In the genomic region with DNA sequence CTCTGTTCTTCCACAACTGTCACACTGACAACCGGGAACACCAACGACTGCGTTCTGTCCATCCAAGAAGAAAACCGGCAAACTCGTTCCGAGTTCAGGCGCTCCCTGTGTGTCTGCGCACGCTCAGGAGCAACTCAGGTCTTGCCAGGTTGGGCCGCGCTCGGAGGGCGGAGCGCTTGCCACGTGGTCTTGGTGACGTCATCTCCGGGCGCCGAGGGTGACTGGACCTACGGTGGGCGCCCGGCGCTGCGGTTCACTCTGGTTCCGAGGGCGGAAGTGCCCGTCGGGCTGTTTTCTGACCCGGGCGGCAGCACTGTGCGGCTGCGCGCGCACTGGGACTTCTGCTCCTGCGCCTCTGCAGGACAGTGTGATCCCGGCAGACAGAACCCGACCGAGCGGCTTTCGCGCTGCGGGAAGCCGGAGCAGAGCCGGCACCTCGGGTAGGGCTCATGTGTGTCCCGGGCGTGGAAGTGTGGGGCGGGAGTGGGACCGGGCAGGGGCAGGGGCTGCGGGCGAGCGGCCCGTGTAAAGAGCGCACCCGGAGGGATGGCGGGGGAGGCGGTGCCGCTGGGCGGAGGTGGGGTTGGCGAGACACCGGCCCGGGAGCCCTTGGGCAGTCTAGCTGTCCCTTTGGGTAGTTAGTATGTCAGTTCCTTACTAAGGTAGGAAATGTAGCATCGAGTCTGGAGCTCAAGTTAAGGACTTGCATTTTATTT, we compare ENCODE assay signal across 8 mouse cellular contexts. TPM values are rescaled to one million over a fixed set of nuclear protein-coding genes. Genes with fewer than 3 reads are reported as not detected.
DNase-seq lines count a peak whose midpoint lies in the region; ATAC-seq and TF ChIP-seq lines count a peak whose summit lies in the region.

A gene (plus strand): TSS at position 214 of the 716 bp plus-strand sequence.

- H3K4me3 ChIP-seq in E14TG2a.4 (replicated peaks; ENCODE audit: low read length): peak within 1 kb of the TSS; percentile 94
- peak within 1 kb of the TSS; percentile 88 for H3K4me3 ChIP-seq in forebrain, embryonic 12.5 days (replicated peaks)
- peak within 1 kb of the TSS; percentile 99 for H3K4me3 ChIP-seq in heart, postnatal 0 days (ENCODE audit: low read depth, low read length)
- H3K4me3 ChIP-seq in liver, embryonic 16.5 days (ENCODE audit: low read depth, low read length): peak within 1 kb of the TSS; percentile 97
- peak within 1 kb of the TSS; percentile 78 for H3K4me3 ChIP-seq in neural tube, embryonic 13.5 days
- peak within 1 kb of the TSS; percentile 94 for H3K4me3 ChIP-seq in testis, adult 2 months (ENCODE audit: control insufficient read depth, low read depth, low read length)

- TF ChIP-seq EP300 in heart, postnatal 0 days (IDR thresholded peaks at IDR 0.05; ENCODE audit: low read depth): no peak

- no peaks in the 10 kb centered on the region for H3K9me3 ChIP-seq in E14TG2a.4 (ENCODE audit: low read length)
- no peaks in the 10 kb centered on the region for H3K9me3 ChIP-seq in forebrain, embryonic 12.5 days
- no peaks in the 10 kb centered on the region for H3K9me3 ChIP-seq in heart, postnatal 0 days (replicated peaks; ENCODE audit: control insufficient read depth, low read length)
- no peaks in the 10 kb centered on the region for H3K9me3 ChIP-seq in liver, embryonic 16.5 days (replicated peaks; ENCODE audit: control insufficient read depth, low read length)
- H3K9me3 ChIP-seq in neural tube, embryonic 13.5 days: no peaks in the 10 kb centered on the region

- TF ChIP-seq POLR2A in testis, adult 2 months (IDR thresholded peaks at IDR 0.05; ENCODE audit: control insufficient read depth, low read depth, low read length): peak; percentile 95

- no peaks in the 10 kb centered on the region for H3K27me3 ChIP-seq in E14TG2a.4 (ENCODE audit: insufficient read depth, low read length)
- no peaks in the 10 kb centered on the region for H3K27me3 ChIP-seq in forebrain, embryonic 12.5 days
- H3K27me3 ChIP-seq in heart, postnatal 0 days (ENCODE audit: control insufficient read depth, insufficient read depth, low read length): no peaks in the 10 kb centered on the region
- H3K27me3 ChIP-seq in liver, embryonic 16.5 days (ENCODE audit: control insufficient read depth, insufficient read depth, low read depth, low read length): no peaks in the 10 kb centered on the region
- H3K27me3 ChIP-seq in neural tube, embryonic 13.5 days: no peaks in the 10 kb centered on the region
- H3K27me3 ChIP-seq in testis, adult 2 months (ENCODE audit: control insufficient read depth, insufficient read depth, low read length): no peaks in the 10 kb centered on the region

- no peak for TF ChIP-seq CTCF in E14TG2a.4 (conservative IDR thresholded peaks at IDR 0.05; ENCODE audit: low read length)
- TF ChIP-seq CTCF in heart, postnatal 0 days (IDR thresholded peaks at IDR 0.05; ENCODE audit: low read depth): peak; percentile 37
- no peak for TF ChIP-seq CTCF in testis, adult 2 months (IDR thresholded peaks at IDR 0.05; ENCODE audit: control insufficient read depth, insufficient read depth, insufficient replicate concordance, low read depth, low read length)

- H3K4me1 ChIP-seq in E14TG2a.4 (replicated peaks; ENCODE audit: low read depth, low read length): peaks cover 47% of the 10 kb centered on the region
- peaks cover 22% of the 10 kb centered on the region for H3K4me1 ChIP-seq in forebrain, embryonic 12.5 days
- peaks cover 12% of the 10 kb centered on the region; the same call in 1 of the 2 replicates for H3K4me1 ChIP-seq in heart, postnatal 0 days (ENCODE audit: control insufficient read depth, insufficient read depth)
- peaks cover 19% of the 10 kb centered on the region for H3K4me1 ChIP-seq in liver, embryonic 16.5 days (ENCODE audit: control insufficient read depth, low read depth, low read length)
- peaks cover 30% of the 10 kb centered on the region for H3K4me1 ChIP-seq in neural tube, embryonic 13.5 days (replicated peaks)
- H3K4me1 ChIP-seq in testis, adult 2 months (ENCODE audit: control insufficient read depth, insufficient read depth, low read length): peaks cover 4% of the 10 kb centered on the region

- H3K27ac ChIP-seq in forebrain, embryonic 12.5 days: peak within 1 kb of the TSS; percentile 94
- peak within 1 kb of the TSS; percentile 96 for H3K27ac ChIP-seq in heart, postnatal 0 days (ENCODE audit: low read depth)
- peak within 1 kb of the TSS; percentile 93 for H3K27ac ChIP-seq in liver, embryonic 16.5 days (ENCODE audit: low read length)
- peak within 1 kb of the TSS; percentile 92 for H3K27ac ChIP-seq in neural tube, embryonic 13.5 days (replicated peaks)
- peak within 1 kb of the TSS; percentile 88 for H3K27ac ChIP-seq in testis, adult 2 months (ENCODE audit: control insufficient read depth, insufficient read depth, low read depth, low read length)

- no peaks in the 10 kb centered on the region; the same call in 1 of the 2 replicates for H3K36me3 ChIP-seq in E14TG2a.4 (ENCODE audit: insufficient read depth, low read length)
- no peaks in the 10 kb centered on the region for H3K36me3 ChIP-seq in forebrain, embryonic 12.5 days (replicated peaks)
- H3K36me3 ChIP-seq in heart, postnatal 0 days (replicated peaks; ENCODE audit: control insufficient read depth, insufficient read depth, low read length): no peaks in the 10 kb centered on the region
- no peaks in the 10 kb centered on the region for H3K36me3 ChIP-seq in liver, embryonic 16.5 days (ENCODE audit: control insufficient read depth, insufficient read depth)
- no peaks in the 10 kb centered on the region for H3K36me3 ChIP-seq in neural tube, embryonic 13.5 days
- H3K36me3 ChIP-seq in testis, adult 2 months (ENCODE audit: control insufficient read depth, insufficient read depth, low read length): no peaks in the 10 kb centered on the region

- peak; percentile 96 for DNase-seq in c-Kit-positive CD71-positive TER-119-positive erythroid progenitor cells, embryonic 14.5 days (ENCODE audit: low spot score)
- peak; percentile 96 for DNase-seq in heart, postnatal 0 days (ENCODE audit: low spot score)
- peak; percentile 100 for DNase-seq in kidney, postnatal 4 days

- peak; percentile 98 for ATAC-seq in forebrain, embryonic 12.5 days (ENCODE audit: low FRiP score)
- ATAC-seq in heart, postnatal 0 days (ENCODE audit: insufficient read depth, low read depth): peak; percentile 97
- ATAC-seq in liver, embryonic 16.5 days (ENCODE audit: low read depth): peak; percentile 96
- peak; percentile 99 for ATAC-seq in neural tube, embryonic 13.5 days (ENCODE audit: low read depth)

- H3K9ac ChIP-seq in forebrain, embryonic 12.5 days: peak within 1 kb of the TSS; percentile 89
- H3K9ac ChIP-seq in heart, postnatal 0 days (replicated peaks; ENCODE audit: low read depth, low read length): peak within 1 kb of the TSS; percentile 91
- H3K9ac ChIP-seq in liver, embryonic 16.5 days (ENCODE audit: low read depth, low read length): peak within 1 kb of the TSS; percentile 89
- peak within 1 kb of the TSS; percentile 92 for H3K9ac ChIP-seq in neural tube, embryonic 13.5 days

- H3K4me2 ChIP-seq in forebrain, embryonic 12.5 days: peak within 1 kb of the TSS; percentile 76
- H3K4me2 ChIP-seq in heart, postnatal 0 days (ENCODE audit: low read depth, low read length): peak within 1 kb of the TSS; percentile 77
- H3K4me2 ChIP-seq in liver, embryonic 16.5 days (ENCODE audit: low read depth, low read length): peak within 1 kb of the TSS; percentile 76
- H3K4me2 ChIP-seq in neural tube, embryonic 13.5 days: peak within 1 kb of the TSS; percentile 80

- under 1% methylated on average over 63 of the region's 63 CpGs for WGBS in forebrain, embryonic 12.5 days
- WGBS in heart, postnatal 0 days: under 1% methylated on average over 62 of the region's 63 CpGs
- WGBS in liver, embryonic 16.5 days (ENCODE audit: insufficient replicate concordance): under 1% methylated on average over 63 of the region's 63 CpGs
- under 1% methylated on average over 63 of the region's 63 CpGs for whole genome bisulfite sequencing in neural tube, embryonic 13.5 days

RNA-seq across cellular contexts. Expression of the gene that starts here (rescaled TPM):
- 46.1 and 46.4 TPM in 2 replicates for polyA plus RNA-seq in forebrain, embryonic 12.5 days (2016; fragmentation: Nextera tagmentation; extraction: Ambion mirVana)
- 18.0 and 20.0 TPM in 2 replicates for total RNA-seq in heart, postnatal 0 days (2014; rRNA removed; ENCODE audit: low replicate concordance)
- 25.2 and 27.0 TPM in 2 replicates for polyA plus RNA-seq in heart, postnatal 0 days (2015; fragmentation: Nextera tagmentation; extraction: Ambion mirVana)
- polyA plus RNA-seq in liver, embryonic 16.5 days (2015; fragmentation: Nextera tagmentation; extraction: Ambion mirVana): 16.4 and 16.8 TPM in 2 replicates
- polyA plus RNA-seq in neural tube, embryonic 13.5 days (2015; fragmentation: Nextera tagmentation; extraction: Ambion mirVana): 54.0 and 55.8 TPM in 2 replicates
- polyA plus RNA-seq in testis, adult 2 months (2012; rRNA removed): 2.0 and 2.5 TPM in 2 replicates

Comparison
In these comparisons a context has a peak if more than half of its experiments do, and no peak if none do; other contexts are left out.
1. Peak in every context shown above with its lines: DNase-seq, ATAC-seq, H3K4me3 ChIP-seq and H3K27ac ChIP-seq.